In the genomic region with DNA sequence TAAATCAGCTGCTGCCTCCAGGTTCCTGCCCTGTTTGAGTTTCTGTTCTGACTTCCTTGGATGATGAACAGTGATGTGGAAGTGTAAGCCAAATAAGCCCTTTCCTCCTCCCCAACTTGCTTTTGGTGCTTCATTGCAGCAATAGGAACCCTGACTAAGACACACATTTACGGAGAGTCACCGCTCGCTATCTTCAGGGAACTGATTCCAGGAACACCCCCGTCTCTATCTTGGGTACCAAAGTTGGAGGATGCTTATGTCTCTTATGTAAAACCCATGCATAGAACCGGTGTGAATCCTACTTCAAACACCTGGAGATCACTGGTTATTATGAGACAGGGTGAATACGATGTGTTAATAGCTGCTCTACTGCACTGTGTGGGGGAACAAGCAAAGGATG, we compare ENCODE assay signal across 30 mouse cellular contexts. TPM values are rescaled to one million over a fixed set of nuclear protein-coding genes. Genes with fewer than 3 reads are reported as not detected.
DNase-seq lines count a peak whose midpoint lies in the region; ATAC-seq lines count a peak whose summit lies in the region.
"Had no signal": no experiment of that assay in that cellular context is flagged by ENCODE, and none has a peak within 500 bp of the region (broad histone marks: within the 10 kb centered on the region; RNA-seq: fewer than 3 reads in every experiment).

No protein-coding gene starts in this region.

- no peak overlapping the region for H3K9ac ChIP-seq in heart, embryonic 11.5 days (ENCODE audit: low read depth, low read length)
- H3K9ac ChIP-seq: embryonic facial prominence, embryonic 13.5 days; hindbrain, embryonic 13.5 days; limb, embryonic 13.5 days; lung, embryonic 15.5 days; midbrain, embryonic 15.5 days; stomach, embryonic 15.5 days had no signal

- 0 out of 2 replicates have a peak, but pooled peaks cover 8% of the 10 kb centered on the region for H3K27me3 ChIP-seq in heart, embryonic 11.5 days (ENCODE audit: control insufficient read depth, insufficient read depth, low read length)
- H3K27me3 ChIP-seq in forebrain, embryonic 10.5 days (ENCODE audit: poor library complexity, severe bottlenecking), result no peaks in the 10 kb centered on the region; the same call in 1 of the 2 replicates
- H3K27me3 ChIP-seq: embryonic facial prominence, embryonic 13.5 days; limb, embryonic 13.5 days; lung, embryonic 15.5 days had no signal

- ATAC-seq in heart, embryonic 11.5 days (replicated peaks; ENCODE audit: insufficient number of reproducible peaks, low FRiP score, low TSS enrichment), result no peak
- ATAC-seq: CD4-positive, CD25-positive, alpha-beta regulatory T cell, adult 4 months; forebrain, embryonic 16.5 days; intestine, postnatal 0 days; midbrain, embryonic 15.5 days had no signal

- 74% methylated on average over 6 of the region's 6 CpGs for WGBS in heart, embryonic 11.5 days (ENCODE audit: insufficient replicate concordance)
- WGBS in forebrain, embryonic 10.5 days, result 95% methylated on average over 6 of the region's 6 CpGs

- no peaks in the 10 kb centered on the region; the same call in 1 of the 2 replicates for H3K36me3 ChIP-seq in heart, embryonic 11.5 days (ENCODE audit: control insufficient read depth, insufficient read depth, low read length)
- no peaks in the 10 kb centered on the region for H3K36me3 ChIP-seq in forebrain, embryonic 10.5 days (replicated peaks)
- H3K36me3 ChIP-seq: heart, embryonic 10.5 days; hindbrain, embryonic 13.5 days; lung, embryonic 15.5 days; midbrain, embryonic 10.5 days; midbrain, embryonic 15.5 days; stomach, embryonic 15.5 days had no signal

- intact Hi-C loops in left cerebral cortex, postnatal 36 days (cut with DNase I), result no loop called here

- no peak overlapping the region for H3K4me2 ChIP-seq in heart, embryonic 11.5 days
- H3K4me2 ChIP-seq: embryonic facial prominence, embryonic 13.5 days; hindbrain, embryonic 13.5 days; limb, embryonic 13.5 days; liver, embryonic 11.5 days; lung, embryonic 15.5 days; midbrain, embryonic 15.5 days; stomach, embryonic 15.5 days had no signal

- no peak overlapping the region for H3K4me3 ChIP-seq in heart, embryonic 11.5 days (ENCODE audit: low read depth, low read length)
- no peak overlapping the region for H3K4me3 ChIP-seq in forebrain, embryonic 10.5 days
- H3K4me3 ChIP-seq: embryonic facial prominence, embryonic 13.5 days; heart, embryonic 10.5 days; hindbrain, embryonic 13.5 days; limb, embryonic 13.5 days; lung, embryonic 15.5 days; midbrain, embryonic 10.5 days; midbrain, embryonic 15.5 days; stomach, embryonic 15.5 days had no signal

- DNase-seq in layer of hippocampus, adult 9-11 months, result peak; percentile 52
- no peak for DNase-seq in layer of hippocampus, postnatal 14 days (ENCODE audit: low spot score in 2 of 2)
- DNase-seq in right cerebral cortex, postnatal 25 days, result peak; percentile 59
- DNase-seq in right cerebral cortex, postnatal 4 days, result no peak
- DNase-seq in left cerebral cortex, postnatal 36 days (ENCODE audit: low spot score in 2 of 2), result peak; percentile 41 to 58
- no peak for DNase-seq in forebrain, embryonic 10.5 days (ENCODE audit: extremely low spot score, low spot score)
- DNase-seq: adrenal gland, postnatal 14 days; cerebellum, adult 11-12 months; cerebellum, adult 9-11 months; gastrocnemius, postnatal 25 days; heart, adult 11 months; heart, postnatal 36 days; kidney, postnatal 14 days; thymus, postnatal 14 days had no signal

- H3K9me3 ChIP-seq in heart, embryonic 11.5 days (replicated peaks; ENCODE audit: control insufficient read depth, low read length), result no peaks in the 10 kb centered on the region
- no peaks in the 10 kb centered on the region for H3K9me3 ChIP-seq in forebrain, embryonic 10.5 days
- H3K9me3 ChIP-seq: embryonic facial prominence, embryonic 13.5 days; heart, embryonic 10.5 days; hindbrain, embryonic 13.5 days; limb, embryonic 13.5 days; lung, embryonic 15.5 days; midbrain, embryonic 10.5 days; midbrain, embryonic 15.5 days; stomach, embryonic 15.5 days had no signal

- peaks cover 4% of the 10 kb centered on the region; the same call in 1 of the 2 replicates for H3K4me1 ChIP-seq in heart, embryonic 11.5 days (ENCODE audit: control insufficient read depth, insufficient read depth, low read length)
- H3K4me1 ChIP-seq in forebrain, embryonic 10.5 days, result peaks cover 38% of the 10 kb centered on the region
- H3K4me1 ChIP-seq: lung, embryonic 15.5 days had no signal

- no peak overlapping the region for H3K27ac ChIP-seq in heart, embryonic 11.5 days (ENCODE audit: low read depth, low read length)
- H3K27ac ChIP-seq in forebrain, embryonic 10.5 days, result no peak overlapping the region
- H3K27ac ChIP-seq: embryonic facial prominence, embryonic 13.5 days; heart, embryonic 10.5 days; hindbrain, embryonic 13.5 days; limb, embryonic 13.5 days; lung, embryonic 15.5 days; midbrain, embryonic 10.5 days; midbrain, embryonic 15.5 days; stomach, embryonic 15.5 days had no signal

RNA-seq across cellular contexts. Expression of a gene that starts 31.1 kb away (rescaled TPM):
- total RNA-seq in layer of hippocampus, postnatal 14 days (2021), result 10 to 100 TPM; 11.4 to 13.1 TPM
- total RNA-seq in left cerebral cortex, postnatal 36 days (2021), result 1 to 10 TPM; 4.0 to 6.8 TPM
- 105 and 137 TPM in 2 replicates for polyA plus RNA-seq in heart, embryonic 11.5 days (2014; fragmentation: Nextera tagmentation; extraction: Ambion mirVana)
- polyA plus RNA-seq in forebrain, embryonic 10.5 days (2016; fragmentation: Nextera tagmentation; extraction: Ambion mirVana), result 30.5 and 35.4 TPM in 2 replicates
- total RNA-seq: common myeloid progenitor, adult 5-6 weeks; megakaryocyte progenitor cell, adult 5-6 weeks; neutrophil, adult 5-6 weeks had no signal

Comparison
In these comparisons a context has a peak if more than half of its experiments do, and no peak if none do; other contexts are left out.
1. DNase-seq: peak in layer of hippocampus, adult 9-11 months (single experiment), right cerebral cortex, postnatal 25 days (single experiment) and left cerebral cortex, postnatal 36 days (2 of 2); none in layer of hippocampus, postnatal 14 days (0 of 2), right cerebral cortex, postnatal 4 days (single experiment) and forebrain, embryonic 10.5 days (single experiment).